13 mouse cellular contexts compared by ENCODE assay signal in the genomic region with DNA sequence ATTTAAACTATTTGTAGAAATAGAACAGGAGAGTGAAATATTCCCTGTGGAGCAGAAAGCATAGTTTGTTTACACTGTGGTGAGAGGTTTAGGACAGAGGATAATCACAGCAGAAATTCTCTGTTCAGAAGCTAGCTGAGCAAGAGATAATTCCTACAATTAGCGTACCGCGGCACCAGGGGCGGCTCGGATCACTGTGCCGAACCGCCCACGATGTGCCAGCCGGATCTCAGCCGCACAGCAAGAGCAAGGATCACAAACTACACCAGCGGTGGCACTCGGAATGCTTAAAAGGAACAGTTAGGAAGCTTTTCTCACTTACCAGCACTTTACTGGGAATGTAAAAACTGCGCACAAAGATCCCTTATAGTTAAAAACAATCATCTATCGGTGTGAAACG. TPM values are rescaled to one million over a fixed set of nuclear protein-coding genes. Genes with fewer than 3 reads are reported as not detected.
DNase-seq lines count a peak whose midpoint lies in the region; ATAC-seq and TF ChIP-seq lines count a peak whose summit lies in the region.
"Had no signal": no experiment of that assay in that cellular context is flagged by ENCODE, and none has a peak within 500 bp of the region (broad histone marks: within the 10 kb centered on the region; RNA-seq: fewer than 3 reads in every experiment).

No protein-coding gene starts in this region.

- H3K9me3 ChIP-seq in lung, postnatal 0 days (ENCODE audit: low read length): no peaks in the 10 kb centered on the region
- H3K9me3 ChIP-seq: hindbrain, embryonic 13.5 days; limb, embryonic 15.5 days; neural tube, embryonic 15.5 days had no signal

- peak; percentile 7 for DNase-seq in CD4-positive, CD25-positive, alpha-beta regulatory T cell, adult 2 months (ENCODE audit: low read depth, low spot score)
- DNase-seq in layer of hippocampus, adult 11-12 months (ENCODE audit: low spot score): peak; percentile 4
- DNase-seq in layer of hippocampus, postnatal 14 days (ENCODE audit: low spot score in 2 of 2): no peak
- peak; percentile 17 to 42 for DNase-seq in left cerebral cortex, postnatal 14 days (ENCODE audit: low spot score in 2 of 2)
- DNase-seq in gastrocnemius, postnatal 25 days: no peak
- DNase-seq in lung, postnatal 0 days (ENCODE audit: low spot score): no peak
- DNase-seq: gastrocnemius, adult 2 months had no signal

- no peak overlapping the region for H3K4me2 ChIP-seq in lung, postnatal 0 days (replicated peaks; ENCODE audit: low read depth, low read length)
- H3K4me2 ChIP-seq: hindbrain, embryonic 13.5 days; limb, embryonic 15.5 days; neural tube, embryonic 15.5 days had no signal

- no peaks in the 10 kb centered on the region for H3K36me3 ChIP-seq in lung, postnatal 0 days (ENCODE audit: insufficient read depth, low read length)
- H3K36me3 ChIP-seq: hindbrain, embryonic 13.5 days; limb, embryonic 15.5 days; neural tube, embryonic 15.5 days had no signal

- TF ChIP-seq CTCF in lung, postnatal 0 days (IDR thresholded peaks at IDR 0.05): no peak

- H3K4me3 ChIP-seq in lung, postnatal 0 days (ENCODE audit: low read depth, low read length): no peak overlapping the region
- H3K4me3 ChIP-seq: gastrocnemius, adult 2 months; hindbrain, embryonic 13.5 days; limb, embryonic 15.5 days; neural tube, embryonic 15.5 days had no signal

- intact Hi-C loops in left cerebral cortex, postnatal 14 days (cut with DNase I): no loop called here

- no peaks in the 10 kb centered on the region for H3K27me3 ChIP-seq in lung, postnatal 0 days (replicated peaks; ENCODE audit: insufficient read depth, low read length)
- H3K27me3 ChIP-seq: hindbrain, embryonic 13.5 days; limb, embryonic 15.5 days; neural tube, embryonic 15.5 days had no signal

- no peak for ATAC-seq in CD4-positive, CD25-positive, alpha-beta regulatory T cell, adult 4 months
- ATAC-seq in frontal cortex, adult (ENCODE audit: low TSS enrichment): peak; percentile 50
- no peak for ATAC-seq in lung, postnatal 0 days

- WGBS in lung, postnatal 0 days: 48% methylated on average over 15 of the region's 15 CpGs

- TF ChIP-seq EP300 in lung, postnatal 0 days (IDR thresholded peaks at IDR 0.05): no peak

- H3K27ac ChIP-seq in lung, postnatal 0 days (ENCODE audit: low read length): no peak overlapping the region
- H3K27ac ChIP-seq: gastrocnemius, adult 2 months; hindbrain, embryonic 13.5 days; limb, embryonic 15.5 days; macrophage; neural tube, embryonic 15.5 days had no signal

- H3K9ac ChIP-seq in lung, postnatal 0 days (replicated peaks; ENCODE audit: low read depth): no peak overlapping the region
- H3K9ac ChIP-seq: hindbrain, embryonic 13.5 days; limb, embryonic 15.5 days; neural tube, embryonic 15.5 days had no signal

- no peaks in the 10 kb centered on the region for H3K4me1 ChIP-seq in lung, postnatal 0 days (ENCODE audit: insufficient read depth, low read depth, low read length)
- H3K4me1 ChIP-seq: hindbrain, embryonic 13.5 days; limb, embryonic 15.5 days; neural tube, embryonic 15.5 days had no signal

RNA-seq across cellular contexts. Expression of gene Lrba, which starts 28.5 kb away (rescaled TPM):
- 10 to 100 TPM; 13.4 to 14.0 TPM for polyA plus RNA-seq in CD4-positive, CD25-positive, alpha-beta regulatory T cell, adult 4 months (2017; shearing (Covaris generic))
- total RNA-seq in layer of hippocampus, postnatal 14 days (2021): 10 to 100 TPM; 22.2 to 26.6 TPM
- total RNA-seq in left cerebral cortex, postnatal 14 days (2021): 10 to 100 TPM; 23.1 to 25.1 TPM
- total RNA-seq in gastrocnemius, postnatal 25 days (2021): 10 to 100 TPM; 17.6 to 20.4 TPM
- 2.5 and 2.9 TPM in 2 replicates for polyA plus RNA-seq in lung, postnatal 0 days (2015; fragmentation: Nextera tagmentation; extraction: Ambion mirVana)

RNA-seq across cellular contexts. Expression of gene Rps3a1, which starts 53.5 kb away (rescaled TPM):
- 1,000 to 10,000 TPM; 1,268 to 2,675 TPM for polyA plus RNA-seq in CD4-positive, CD25-positive, alpha-beta regulatory T cell, adult 4 months (2017; shearing (Covaris generic))
- total RNA-seq in layer of hippocampus, postnatal 14 days (2021): 100 to 1,000 TPM; 373 to 374 TPM
- total RNA-seq in left cerebral cortex, postnatal 14 days (2021): 100 to 1,000 TPM; 329 to 345 TPM
- total RNA-seq in gastrocnemius, postnatal 25 days (2021): 100 to 1,000 TPM; 337 to 372 TPM
- polyA plus RNA-seq in lung, postnatal 0 days (2015; fragmentation: Nextera tagmentation; extraction: Ambion mirVana): 946 and 953 TPM in 2 replicates

Comparison
In these comparisons a context has a peak if more than half of its experiments do, and no peak if none do; other contexts are left out.
1. DNase-seq: peak in CD4-positive, CD25-positive, alpha-beta regulatory T cell, adult 2 months (single experiment), layer of hippocampus, adult 11-12 months (single experiment) and left cerebral cortex, postnatal 14 days (2 of 2); none in layer of hippocampus, postnatal 14 days (0 of 2), gastrocnemius, postnatal 25 days (single experiment) and lung, postnatal 0 days (single experiment).